Mouse (Mus musculus) stomach, postnatal 0 days (tissue): ENCODE measurements around the gene Lgi1. TPM values are rescaled to one million over a fixed set of nuclear protein-coding genes. Genes with fewer than 3 reads are reported as not detected.

ENCODE experiments used
- ATAC-seq: fragments of 200-750 bp; cut with Nextera tagmentation; 2 replicates; pipeline ENCODE4 v1.8.0; 2017; ENCODE audit not compliant: low FRiP score, low TSS enrichment
- DNase-seq: peaks from one replicate; pipeline ENCODE4 v3.0.0-alpha.2; 2016; ENCODE audit warnings: low spot score
- H3K27ac ChIP-seq: fragments of 300-500 bp; sonication (generic); replicated peaks from 2 replicates; pipeline ENCODE4 v1.5.1; 2014; ENCODE audit warnings: mild to moderate bottlenecking, control low read depth
- H3K27me3 ChIP-seq: fragments of 300-500 bp; sonication (generic); 2 replicates; pipeline ENCODE4 v1.6.1; 2014; ENCODE audit warnings: low read length; ENCODE audit not compliant: control insufficient read depth, insufficient read depth
- H3K36me3 ChIP-seq: fragments of 300-500 bp; sonication (generic); 2 replicates; pipeline ENCODE4 v1.6.1; 2014; ENCODE audit warnings: low read length, mixed read lengths; ENCODE audit not compliant: control insufficient read depth, insufficient read depth
- H3K4me1 ChIP-seq: fragments of 300-500 bp; sonication (generic); replicated peaks from 2 replicates; pipeline ENCODE4 v1.6.1; 2014; ENCODE audit warnings: antibody characterized with exemption; ENCODE audit not compliant: control insufficient read depth, insufficient read depth
- H3K4me2 ChIP-seq: fragments of 300-500 bp; sonication (generic); replicated peaks from 2 replicates; pipeline ENCODE4 v1.6.1; 2014; ENCODE audit warnings: low read depth, mild to moderate bottlenecking, control low read depth, moderate library complexity
- H3K4me3 ChIP-seq: fragments of 300-500 bp; sonication (generic); 2 replicates; pipeline ENCODE4 v1.5.1; 2014; ENCODE audit warnings: low read depth, low read length, control low read depth
- H3K9ac ChIP-seq: fragments of 300-500 bp; sonication (generic); 2 replicates; pipeline ENCODE4 v1.6.1; 2014; ENCODE audit warnings: mild to moderate bottlenecking, low read length, control low read depth, mixed read lengths
- H3K9me3 ChIP-seq: fragments of 300-500 bp; sonication (generic); 2 replicates; pipeline ENCODE4 v1.6.1; 2016; ENCODE audit warnings: low read length; ENCODE audit not compliant: control insufficient read depth
- CTCF ChIP-seq: IDR thresholded peaks from 2 replicates; pipeline ENCODE4 v1.5.1; 2016; ENCODE audit warnings: antibody characterized with exemption, low read depth, mild to moderate bottlenecking, moderate library complexity
- EP300 ChIP-seq: optimal IDR thresholded peaks from 2 replicates; pipeline ENCODE3; 2016; ENCODE audit warnings: antibody characterized with exemption
- WGBS: fragments of 180-500 bp; shearing (Covaris S2); extraction: QIAGEN DNeasy Blood & Tissue Kit; methylation state at CpG from one replicate; pipeline ENCODE4 v1.1.7; 2014; 5-methylcytosine and 5-hydroxymethylcytosine counted together
- polyA plus RNA-seq: library from polyadenylated mRNA; unstranded; fragments of >200 nt; fragmentation: Nextera tagmentation; extraction: Ambion mirVana; gene quantifications from 2 replicates; pipeline ENCODE4 v1.2.1, GENCODE M21; 2015

Lgi1 gene
- polyA plus RNA-seq, 1 experiment from 2014 or later = 1.0 TPM

DNA sequence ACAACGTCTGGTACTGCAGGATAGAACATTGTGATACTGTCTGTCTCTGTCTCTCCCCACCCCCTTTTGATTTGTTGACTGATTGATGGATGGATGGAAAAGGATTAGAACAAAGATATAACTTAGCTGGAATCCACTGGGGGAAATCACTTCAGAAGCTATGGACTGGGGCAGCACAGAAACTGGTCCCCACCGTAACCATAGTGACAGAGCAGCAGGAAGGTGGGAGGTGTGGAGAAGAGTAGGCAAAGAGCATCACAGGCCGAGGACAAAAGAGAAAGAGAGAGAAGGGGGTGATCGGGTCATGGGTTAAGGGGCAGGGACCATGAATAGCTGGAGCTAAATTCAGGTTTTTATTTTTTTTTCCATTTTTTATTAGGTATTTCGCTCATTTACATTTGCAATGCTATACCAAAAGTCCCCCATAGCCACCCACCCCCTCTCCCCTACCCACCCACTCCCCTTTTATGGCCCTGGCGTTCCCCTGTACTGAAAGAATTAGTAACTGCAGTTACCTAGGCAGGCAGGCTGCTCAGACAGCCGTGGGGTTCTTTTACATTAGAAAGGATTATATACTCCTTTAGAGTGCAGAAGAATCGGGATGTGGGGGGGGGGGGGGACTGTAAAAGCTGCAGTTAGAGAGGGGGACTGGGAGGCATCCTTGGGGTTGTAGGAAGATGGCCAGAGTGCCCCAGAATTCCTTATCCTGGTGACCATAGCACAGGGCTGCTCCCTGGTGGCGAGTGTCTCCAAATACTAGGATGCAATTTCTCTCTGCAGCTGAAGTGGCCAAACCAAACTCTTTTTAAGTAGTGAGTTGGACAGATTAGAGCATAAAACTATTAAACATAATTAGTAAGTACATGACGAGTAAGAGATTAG lies 60.1 kb downstream of the Lgi1 start:
- no peaks in the 10 kb centered on the region for H3K27me3 ChIP-seq
- H3K9ac ChIP-seq = no peak overlapping the region
- TF ChIP-seq EP300 (no peak), CTCF (peak; percentile 74)
- H3K36me3 ChIP-seq = no peaks in the 10 kb centered on the region
- 48% methylated on average over 10 of the region's 10 CpGs for WGBS
- no peaks in the 10 kb centered on the region for H3K9me3 ChIP-seq
- no peak overlapping the region for H3K27ac ChIP-seq
- no peaks in the 10 kb centered on the region for H3K4me1 ChIP-seq
- ATAC-seq = no peak
- H3K4me3 ChIP-seq = no peak overlapping the region
- H3K4me2 ChIP-seq = no peak overlapping the region
- peak; percentile 48 for DNase-seq

- H3K9me3 ChIP-seq = no peaks in the 10 kb centered on the region
- TF ChIP-seq CTCF (no peak), EP300 (no peak)
- no peaks in the 10 kb centered on the region for H3K36me3 ChIP-seq
- ATAC-seq = no peak
- H3K4me3 ChIP-seq = no peak overlapping the region
- H3K27me3 ChIP-seq = no peaks in the 10 kb centered on the region
- DNase-seq = no peak
- 67% methylated on average over 4 of the region's 4 CpGs for WGBS
- H3K27ac ChIP-seq = no peak overlapping the region
- no peak overlapping the region for H3K9ac ChIP-seq
- no peaks in the 10 kb centered on the region for H3K4me1 ChIP-seq
- H3K4me2 ChIP-seq = no peak overlapping the region
Observed at GRCm38 (mm10) chr19:38325029-38325398, 60.7 kb downstream of the Lgi1 start.

GRCm38 (mm10) chr19:38325854-38326253 lies 61.5 kb downstream of the Lgi1 start:
- no peak for DNase-seq
- no peak overlapping the region for H3K4me3 ChIP-seq
- 77% methylated on average over 7 of the region's 7 CpGs for WGBS
- TF ChIP-seq CTCF = no peak
- no peak for TF ChIP-seq EP300
- no peak overlapping the region for H3K4me2 ChIP-seq
- H3K36me3 ChIP-seq = no peaks in the 10 kb centered on the region
- no peak overlapping the region for H3K9ac ChIP-seq
- no peaks in the 10 kb centered on the region for H3K27me3 ChIP-seq
- no peaks in the 10 kb centered on the region for H3K9me3 ChIP-seq
- no peak for ATAC-seq
- no peak overlapping the region for H3K27ac ChIP-seq
- no peaks in the 10 kb centered on the region for H3K4me1 ChIP-seq

GRCm38 (mm10) chr19:38327002-38327401 lies 62.7 kb downstream of the Lgi1 start:
- H3K27me3 ChIP-seq = no peaks in the 10 kb centered on the region
- no peak for DNase-seq
- TF ChIP-seq CTCF (no peak), EP300 (no peak)
- ATAC-seq = no peak
- no peak overlapping the region for H3K4me2 ChIP-seq
- no peaks in the 10 kb centered on the region for H3K36me3 ChIP-seq
- WGBS = 58% methylated on average over 4 of the region's 4 CpGs
- no peak overlapping the region for H3K4me3 ChIP-seq
- no peak overlapping the region for H3K27ac ChIP-seq
- no peak overlapping the region for H3K9ac ChIP-seq
- H3K9me3 ChIP-seq = no peaks in the 10 kb centered on the region
- no peaks in the 10 kb centered on the region for H3K4me1 ChIP-seq

DNA sequence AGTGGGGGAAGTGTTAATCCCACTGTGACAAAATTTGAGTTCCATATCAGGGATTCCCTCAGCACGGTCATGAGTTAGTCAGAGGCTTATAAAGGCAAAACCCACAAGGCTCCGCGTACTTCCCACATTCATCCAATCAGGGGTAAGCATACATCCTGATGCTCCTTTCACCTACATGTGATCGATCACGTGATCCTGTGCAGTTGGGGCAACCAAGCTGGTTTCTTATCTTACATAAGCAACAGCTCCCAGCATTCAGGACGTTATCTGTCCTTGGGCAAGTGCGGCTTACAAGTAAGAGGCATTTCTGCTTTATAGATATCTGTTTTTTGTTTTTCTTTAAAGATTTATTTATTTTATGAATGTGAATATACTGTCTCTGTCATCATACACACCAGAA lies 63.7 kb downstream of the Lgi1 start:
- Histone ChIP-seq H3K9ac (no peak overlapping the region), H3K9me3 (no peaks in the 10 kb centered on the region), H3K4me3 (no peak overlapping the region), H3K36me3 (no peaks in the 10 kb centered on the region), H3K4me1 (no peaks in the 10 kb centered on the region), H3K27me3 (no peaks in the 10 kb centered on the region), H3K4me2 (no peak overlapping the region), H3K27ac (no peak overlapping the region)
- TF ChIP-seq CTCF (no peak), EP300 (no peak)
- 83% methylated on average over 7 of the region's 7 CpGs for WGBS
- DNase-seq = no peak
- ATAC-seq = peak; percentile 63; the same call in 1 of the 2 replicates

- no peak for ATAC-seq
- Histone ChIP-seq H3K4me1 (no peaks in the 10 kb centered on the region), H3K4me2 (no peak overlapping the region), H3K27me3 (no peaks in the 10 kb centered on the region), H3K9me3 (no peaks in the 10 kb centered on the region), H3K4me3 (no peak overlapping the region), H3K9ac (no peak overlapping the region), H3K27ac (no peak overlapping the region), H3K36me3 (no peaks in the 10 kb centered on the region)
- TF ChIP-seq EP300 (no peak), CTCF (peak; percentile 61)
- DNase-seq = no peak
- WGBS = 69% methylated on average over 5 of the region's 5 CpGs
Observed at GRCm38 (mm10) chr19:38329257-38329656, 64.9 kb downstream of the Lgi1 start.
